Comparison of ENCODE assay signal across 25 mouse cellular contexts in genomic region chr2:18768414-18768813, GRCm38 (mm10).
"Had no signal": no experiment of that assay in that cellular context is flagged by ENCODE, and none has a peak within 500 bp of the region (broad histone marks: within the 10 kb centered on the region; RNA-seq: fewer than 3 reads in every experiment).

No protein-coding gene starts in this region.

- H3K27ac ChIP-seq: embryonic facial prominence, embryonic 12.5 days; embryonic facial prominence, embryonic 13.5 days; embryonic facial prominence, embryonic 15.5 days; forebrain, embryonic 10.5 days; forebrain, embryonic 12.5 days; forebrain, embryonic 13.5 days; forebrain, embryonic 15.5 days; gastrocnemius, adult 2 months; heart, adult 2 months; heart, embryonic 10.5 days had no signal

- H3K4me3 ChIP-seq: embryonic facial prominence, embryonic 12.5 days; embryonic facial prominence, embryonic 13.5 days; embryonic facial prominence, embryonic 15.5 days; erythroblast, embryonic 14.5 days; forebrain, embryonic 12.5 days; forebrain, embryonic 13.5 days; forebrain, embryonic 15.5 days; gastrocnemius, adult 2 months; heart, adult 2 months; heart, embryonic 10.5 days had no signal

- DNase-seq: cerebellum, adult 9-10 months; cerebellum, adult 9-11 months; cerebellum, postnatal 10 days; cerebellum, postnatal 14 days; cerebellum, postnatal 25 days; cerebellum, postnatal 36 days; embryo, embryonic 11 days; forebrain, postnatal 0 days; gastrocnemius, adult 2 months; gastrocnemius, postnatal 10 days; gastrocnemius, postnatal 14 days; gastrocnemius, postnatal 25 days; gastrocnemius, postnatal 36 days; heart, adult 18-20 months; heart, adult 2 months had no signal

- H3K4me1 ChIP-seq: embryonic facial prominence, embryonic 13.5 days had no signal

- H3K9ac ChIP-seq: embryonic facial prominence, embryonic 12.5 days; embryonic facial prominence, embryonic 13.5 days; embryonic facial prominence, embryonic 15.5 days; forebrain, embryonic 12.5 days; forebrain, embryonic 13.5 days; forebrain, embryonic 15.5 days; forebrain, postnatal 0 days had no signal

- H3K9me3 ChIP-seq: embryonic facial prominence, embryonic 10.5 days; embryonic facial prominence, embryonic 12.5 days; embryonic facial prominence, embryonic 13.5 days; embryonic facial prominence, embryonic 15.5 days; forebrain, embryonic 12.5 days; forebrain, embryonic 13.5 days; forebrain, embryonic 15.5 days; heart, embryonic 10.5 days had no signal

- H3K36me3 ChIP-seq: embryonic facial prominence, embryonic 10.5 days; embryonic facial prominence, embryonic 12.5 days; embryonic facial prominence, embryonic 13.5 days; embryonic facial prominence, embryonic 15.5 days; forebrain, embryonic 10.5 days; forebrain, embryonic 12.5 days; forebrain, embryonic 15.5 days; heart, embryonic 10.5 days had no signal

- H3K27me3 ChIP-seq: embryonic facial prominence, embryonic 13.5 days; embryonic facial prominence, embryonic 15.5 days; forebrain, embryonic 15.5 days had no signal
